Mouse (Mus musculus): Measurements from ENCODE around the gene AL731706.2. TPM values are rescaled to one million over a fixed set of nuclear protein-coding genes. Genes with fewer than 3 reads are reported as not detected.
"Not testable (repeated sequence)": the region's sequence is repeated elsewhere in the genome, so short reads cannot be mapped to it uniquely, and the experiment has no call there.

The AL731706.2 gene
- total and polyA plus RNA-seq, 2 experiments from 2014 or later = 84.7 TPM; not detected in 1

DNA sequence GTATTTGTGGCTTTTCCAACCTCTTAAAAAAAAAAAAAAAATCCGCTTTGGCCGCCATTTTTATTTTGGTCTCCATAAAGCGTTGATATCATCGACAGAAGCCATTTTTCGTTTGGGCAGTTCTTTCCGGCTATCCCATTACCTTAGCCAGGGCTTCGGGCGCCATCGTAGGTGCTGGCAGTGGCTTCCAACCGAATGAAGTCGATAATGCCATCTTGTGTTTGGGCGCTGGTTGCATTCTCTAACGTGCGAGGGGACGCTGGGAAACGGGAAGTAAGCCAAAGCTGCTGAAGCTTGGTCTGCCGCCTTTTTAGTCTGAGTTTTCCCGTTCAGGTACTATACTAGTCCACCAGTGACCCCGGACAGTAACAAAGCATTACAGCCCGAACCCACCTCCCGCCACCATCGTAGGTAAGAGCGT, 6.5 kb upstream of the AL731706.2 start:
- Histone ChIP-seq H3K9ac (replicated peaks; ENCODE audit: low read depth, low read length) (peak overlapping the region; percentile 71), H3K36me3 (replicated peaks; ENCODE audit: control insufficient read depth, insufficient read depth, low read length) (no peaks in the 10 kb centered on the region), H3K4me1 (ENCODE audit: control insufficient read depth, insufficient read depth) (peaks cover 7% of the 10 kb centered on the region), H3K4me2 (ENCODE audit: low read depth, low read length) (peak overlapping the region; percentile 71), H3K27me3 (ENCODE audit: control insufficient read depth, insufficient read depth, low read length) (no peaks in the 10 kb centered on the region), H3K4me3 (ENCODE audit: low read depth, low read length) (peak overlapping the region; percentile 80), H3K27ac (ENCODE audit: low read depth) (peak overlapping the region; percentile 97), H3K9me3 (replicated peaks; ENCODE audit: control insufficient read depth, low read length) (no peaks in the 10 kb centered on the region)
- peak; percentile 82 for ATAC-seq (ENCODE audit: insufficient read depth, low read depth)
- under 1% methylated on average over 23 of the region's 23 CpGs for WGBS
- TF ChIP-seq CTCF (IDR thresholded peaks at IDR 0.05; ENCODE audit: low read depth) (no peak), EP300 (IDR thresholded peaks at IDR 0.05; ENCODE audit: low read depth) (peak; percentile 92)
- peak; percentile 97 for DNase-seq (ENCODE audit: low spot score)

DNA sequence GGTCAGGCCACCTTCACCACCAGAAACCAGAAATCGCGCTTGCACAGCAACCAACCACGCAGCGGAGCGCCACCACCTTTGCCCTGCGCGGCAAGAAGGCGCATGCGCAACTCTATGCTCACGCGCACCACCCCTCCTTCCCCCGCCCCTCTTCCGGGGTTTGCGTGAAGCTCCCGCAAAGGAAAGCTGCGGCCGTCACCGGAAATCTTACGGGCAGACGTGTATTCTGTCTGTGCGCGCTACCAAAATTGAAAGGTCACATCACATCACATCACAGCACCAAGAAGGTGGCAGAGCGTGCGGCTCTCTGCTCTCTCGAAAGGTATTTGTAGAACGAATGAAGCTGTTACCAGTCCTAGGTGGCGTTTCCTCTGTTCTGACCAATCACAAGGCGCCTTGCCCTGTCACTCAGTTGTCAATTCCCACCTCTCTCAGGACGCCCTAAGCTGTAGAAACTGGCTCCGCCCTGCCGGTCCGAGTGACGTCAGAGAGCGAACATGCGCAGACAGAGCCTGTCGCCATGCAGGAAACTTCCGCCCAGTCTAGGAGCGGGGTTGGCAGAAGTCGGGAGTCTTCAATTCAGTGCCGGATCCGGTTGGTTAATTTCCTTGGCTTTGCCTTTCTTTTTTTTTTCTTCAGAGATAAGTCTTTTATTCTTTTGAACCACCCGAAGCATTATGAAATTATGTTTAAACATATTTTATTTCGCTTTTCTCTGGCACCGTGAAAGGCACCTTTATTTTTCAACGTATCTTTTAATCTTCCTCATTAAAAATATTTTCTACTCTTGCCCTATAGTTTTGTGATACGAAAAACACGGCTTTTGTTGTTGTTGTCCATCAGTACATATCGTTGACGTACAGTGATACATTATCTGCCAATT, 5.8 kb upstream of the AL731706.2 start, which contains the start of the genes Slx4ip, AL731706.1 and Mkks:
Gene Slx4ip (plus strand): TSS at position 151 of the 883 bp plus-strand sequence.
Gene AL731706.1 (minus strand): TSS at position 322 of the 883 bp plus-strand sequence.
Gene Mkks (minus strand): TSS at position 322 of the 883 bp plus-strand sequence.
- no peak; the same call in 1 of the 2 replicates for TF ChIP-seq EP300 (IDR thresholded peaks at IDR 0.05; ENCODE audit: low read depth)
- TF ChIP-seq CTCF (IDR thresholded peaks at IDR 0.05; ENCODE audit: low read depth) = no peak
- ATAC-seq (ENCODE audit: insufficient read depth, low read depth) (peak; percentile 96), DNase-seq (ENCODE audit: low spot score) (peak; percentile 99)
- H3K4me3 ChIP-seq (ENCODE audit: low read depth, low read length) = peak within 1 kb of the TSS; percentile 80
- H3K36me3 ChIP-seq (replicated peaks; ENCODE audit: control insufficient read depth, insufficient read depth, low read length) = peaks cover 1% of the 10 kb centered on the region; the same call in 1 of the 2 replicates
- H3K27me3 ChIP-seq (ENCODE audit: control insufficient read depth, insufficient read depth, low read length) = no peaks in the 10 kb centered on the region
- H3K9ac ChIP-seq (replicated peaks; ENCODE audit: low read depth, low read length) = peak within 1 kb of the TSS; percentile 71
- peak within 1 kb of the TSS; percentile 71 for H3K4me2 ChIP-seq (ENCODE audit: low read depth, low read length)
- under 1% methylated on average over 49 of the region's 49 CpGs for WGBS
- peak within 1 kb of the TSS; percentile 97 for H3K27ac ChIP-seq (ENCODE audit: low read depth)
- H3K4me1 ChIP-seq (ENCODE audit: control insufficient read depth, insufficient read depth) = peaks cover 7% of the 10 kb centered on the region
- no peaks in the 10 kb centered on the region for H3K9me3 ChIP-seq (replicated peaks; ENCODE audit: control insufficient read depth, low read length)

DNA sequence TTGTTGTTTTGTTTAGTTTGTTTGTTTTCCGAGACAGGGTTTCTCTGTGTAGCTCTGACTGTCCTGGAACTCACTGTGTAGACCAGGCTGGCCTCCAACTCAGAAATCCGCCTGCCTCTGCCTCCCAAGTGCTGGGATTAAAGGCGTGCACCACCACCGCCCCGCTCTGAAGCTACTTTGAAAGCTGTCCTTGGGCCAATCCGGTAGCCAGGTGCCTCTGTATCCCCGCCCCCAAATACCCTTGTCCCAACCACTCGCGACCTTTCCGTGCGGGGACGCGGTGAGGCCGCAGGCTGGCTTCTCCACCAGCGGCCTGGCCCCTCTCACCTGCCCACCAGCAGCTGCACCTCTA, 5.2 kb upstream of the AL731706.2 start:
- H3K9me3 ChIP-seq (replicated peaks; ENCODE audit: control insufficient read depth, low read length) = not testable (repeated sequence)

GRCm38 (mm10) chr2:136886846-136887245, 1.4 kb upstream of the AL731706.2 start:
- H3K4me1 ChIP-seq (ENCODE audit: control insufficient read depth, insufficient read depth) = peaks cover 7% of the 10 kb centered on the region
- TF ChIP-seq CTCF (IDR thresholded peaks at IDR 0.05; ENCODE audit: low read depth) (peak; percentile 52), EP300 (IDR thresholded peaks at IDR 0.05; ENCODE audit: low read depth) (no peak)
- peaks cover 37% of the 10 kb centered on the region for H3K36me3 ChIP-seq (replicated peaks; ENCODE audit: control insufficient read depth, insufficient read depth, low read length)
- WGBS = 56% methylated on average over 4 of the region's 4 CpGs
- no peak overlapping the region for H3K4me3 ChIP-seq (ENCODE audit: low read depth, low read length)
- ATAC-seq (ENCODE audit: insufficient read depth, low read depth) (no peak), DNase-seq (ENCODE audit: low spot score) (no peak)
- no peak overlapping the region for H3K4me2 ChIP-seq (ENCODE audit: low read depth, low read length)
- no peak overlapping the region for H3K9ac ChIP-seq (replicated peaks; ENCODE audit: low read depth, low read length)
- no peaks in the 10 kb centered on the region for H3K27me3 ChIP-seq (ENCODE audit: control insufficient read depth, insufficient read depth, low read length)
- H3K27ac ChIP-seq (ENCODE audit: low read depth) = no peak overlapping the region
- H3K9me3 ChIP-seq (replicated peaks; ENCODE audit: control insufficient read depth, low read length) = no peaks in the 10 kb centered on the region

More for the DNA sequence above, 5.2 kb upstream of the AL731706.2 start:
- H3K4me2 ChIP-seq (ENCODE audit: low read depth, low read length) = peak overlapping the region; percentile 55
- H3K4me3 ChIP-seq (ENCODE audit: low read depth, low read length) = peak overlapping the region; percentile 80
- peak overlapping the region; percentile 71 for H3K9ac ChIP-seq (replicated peaks; ENCODE audit: low read depth, low read length)
- WGBS = 4% methylated on average over 15 of the region's 15 CpGs
- H3K36me3 ChIP-seq (replicated peaks; ENCODE audit: control insufficient read depth, insufficient read depth, low read length); H3K27me3 ChIP-seq (ENCODE audit: control insufficient read depth, insufficient read depth, low read length); DNase-seq (ENCODE audit: low spot score); H3K4me1 ChIP-seq (ENCODE audit: control insufficient read depth, insufficient read depth): not testable (repeated sequence)
- ATAC-seq (ENCODE audit: insufficient read depth, low read depth) = peak; percentile 70
- peak overlapping the region; percentile 97 for H3K27ac ChIP-seq (ENCODE audit: low read depth)

DNA sequence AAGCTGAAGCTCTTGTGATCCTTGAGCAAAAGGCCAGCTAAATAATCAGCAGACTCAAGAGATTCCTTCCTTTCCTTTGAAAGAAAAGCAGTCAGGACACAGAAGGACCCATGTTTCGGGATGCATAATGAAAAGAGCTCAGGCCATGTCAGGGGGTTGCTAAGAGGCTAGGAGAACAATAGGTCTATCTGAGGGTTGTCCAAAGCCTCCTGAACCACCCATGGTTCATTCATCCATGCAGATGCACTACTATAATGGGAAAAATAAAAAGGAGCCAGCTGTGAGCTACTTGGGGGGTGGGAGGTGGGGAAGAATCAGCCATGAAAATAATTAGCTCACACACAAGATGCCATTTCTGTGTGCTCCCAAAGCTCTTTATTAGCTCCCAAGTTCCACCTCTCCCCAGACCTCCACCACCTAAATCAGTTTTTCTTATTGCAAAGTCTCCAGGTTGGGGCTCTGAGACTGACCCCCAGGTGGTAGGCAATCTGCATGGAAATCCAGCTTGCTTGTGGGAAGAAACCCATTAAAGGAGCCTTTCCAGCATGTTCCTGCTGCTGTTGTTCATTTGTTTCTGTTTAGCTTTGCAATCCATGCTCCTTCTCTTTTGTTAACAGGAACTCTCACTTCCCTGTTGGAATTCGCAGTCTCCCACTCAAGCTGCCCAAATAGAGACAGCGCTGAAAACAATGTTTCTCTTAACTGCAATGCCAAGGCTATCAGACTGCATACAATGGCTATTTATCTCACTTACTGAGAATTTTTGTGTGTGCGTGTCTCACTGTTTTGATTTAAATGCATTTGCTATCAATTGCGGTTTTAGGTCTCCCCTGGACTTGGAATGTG, 30.7 kb downstream of the AL731706.2 start:
- DNase-seq (ENCODE audit: low spot score) = no peak
- H3K27me3 ChIP-seq (ENCODE audit: control insufficient read depth, insufficient read depth, low read length) = no peaks in the 10 kb centered on the region
- no peak overlapping the region for H3K9ac ChIP-seq (replicated peaks; ENCODE audit: low read depth, low read length)
- TF ChIP-seq CTCF (IDR thresholded peaks at IDR 0.05; ENCODE audit: low read depth) = no peak
- TF ChIP-seq EP300 (IDR thresholded peaks at IDR 0.05; ENCODE audit: low read depth) = no peak
- no peak overlapping the region for H3K4me3 ChIP-seq (ENCODE audit: low read depth, low read length)
- no peaks in the 10 kb centered on the region for H3K4me1 ChIP-seq (ENCODE audit: control insufficient read depth, insufficient read depth)
- no peaks in the 10 kb centered on the region for H3K9me3 ChIP-seq (replicated peaks; ENCODE audit: control insufficient read depth, low read length)
- H3K27ac ChIP-seq (ENCODE audit: low read depth) = no peak overlapping the region
- ATAC-seq (ENCODE audit: insufficient read depth, low read depth) = no peak
- H3K4me2 ChIP-seq (ENCODE audit: low read depth, low read length) = no peak overlapping the region
- H3K36me3 ChIP-seq (replicated peaks; ENCODE audit: control insufficient read depth, insufficient read depth, low read length) = no peaks in the 10 kb centered on the region
- 57% methylated on average over 5 of the region's 5 CpGs for WGBS

Data from heart, postnatal 0 days (tissue).